Mouse (Mus musculus) cerebellum, postnatal 14 days (tissue): ENCODE measurements around the gene Pcna.
"Not testable (repeated sequence)": the region's sequence is repeated elsewhere in the genome, so short reads cannot be mapped to it uniquely, and the experiment has no call there.

Source experiments
- DNase-seq, 2 experiments: peaks; one replicate each; pipeline ENCODE4 v3.0.0; 2021; ENCODE audit warnings: mixed read lengths in 2 of 2

Pcna gene

DNA sequence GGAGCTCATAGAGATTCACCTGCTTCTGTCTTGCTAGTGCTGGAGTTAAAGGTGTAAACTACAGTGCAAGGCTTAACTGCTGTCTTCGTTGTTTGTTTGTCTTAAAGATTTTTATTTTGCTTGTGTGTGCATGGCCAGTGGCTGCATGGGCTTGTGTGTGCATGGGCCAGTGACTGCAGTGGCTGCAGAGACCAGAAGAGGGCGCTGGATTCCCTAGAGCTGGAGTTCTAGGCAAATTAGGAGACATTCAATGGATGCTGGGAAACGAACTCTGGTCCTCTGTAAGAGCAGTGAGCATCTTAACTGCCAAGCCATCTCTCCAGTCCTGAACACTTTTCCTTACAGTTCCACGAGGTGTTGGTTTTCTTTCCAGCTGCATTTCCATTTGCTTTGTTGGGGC lies 22.4 kb upstream of the Pcna start:
- DNase-seq: no peak

DNA sequence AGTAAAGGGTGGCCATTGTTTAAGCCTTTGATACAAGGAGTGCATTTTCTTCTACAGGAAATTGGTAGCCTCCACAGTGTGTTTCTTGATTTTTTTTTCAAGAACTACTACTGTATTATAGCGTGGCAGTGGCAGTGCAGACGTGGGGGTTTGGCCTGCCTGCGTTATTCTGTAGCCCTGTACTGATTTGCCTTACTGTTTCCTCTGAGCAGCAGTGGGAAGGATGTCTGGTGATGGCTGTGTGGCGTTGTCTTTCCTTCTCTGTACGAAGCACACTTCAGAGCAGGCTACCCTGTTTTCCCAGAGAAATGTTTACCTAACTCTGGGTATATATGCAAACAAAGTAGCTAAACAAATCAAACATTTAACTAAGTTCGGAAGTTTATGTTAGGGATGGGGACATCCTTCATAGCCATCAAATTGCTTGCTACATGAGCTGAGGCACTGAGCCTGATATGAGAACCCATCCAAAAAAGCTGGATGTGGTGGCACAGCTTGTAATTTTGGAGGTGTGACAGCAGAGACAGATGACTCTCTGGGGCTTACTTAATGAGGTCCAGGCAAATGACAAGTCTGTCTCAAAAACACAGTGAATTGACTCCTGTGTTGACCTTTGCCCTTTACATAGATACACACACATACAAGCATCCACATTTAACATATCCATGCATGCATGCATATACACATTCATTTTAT lies 19.7 kb upstream of the Pcna start:
- no peak for DNase-seq

GRCm38 (mm10) chr2:132270331-132270951 lies 17.3 kb upstream of the Pcna start:
- no peak for DNase-seq

DNA sequence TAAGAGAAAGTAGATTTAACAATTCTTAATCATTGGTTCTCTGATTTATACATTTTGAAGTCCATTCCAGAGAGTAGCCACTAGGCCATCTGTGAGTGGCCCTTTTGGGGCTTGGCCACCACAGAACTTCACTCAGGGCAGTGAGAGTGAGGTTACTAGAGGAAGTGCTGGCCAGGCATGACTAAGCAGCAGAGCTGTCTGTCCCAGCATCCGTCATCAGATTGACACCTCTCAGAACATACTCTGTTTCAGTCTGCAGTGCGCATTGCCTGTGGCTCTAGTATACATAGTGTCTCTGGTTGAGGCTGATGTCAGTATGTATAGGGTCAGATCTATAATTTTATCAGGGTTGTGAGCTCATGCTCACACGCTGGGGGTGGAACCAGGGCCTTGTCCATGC lies 16.1 kb upstream of the Pcna start:
- DNase-seq: no peak

DNA sequence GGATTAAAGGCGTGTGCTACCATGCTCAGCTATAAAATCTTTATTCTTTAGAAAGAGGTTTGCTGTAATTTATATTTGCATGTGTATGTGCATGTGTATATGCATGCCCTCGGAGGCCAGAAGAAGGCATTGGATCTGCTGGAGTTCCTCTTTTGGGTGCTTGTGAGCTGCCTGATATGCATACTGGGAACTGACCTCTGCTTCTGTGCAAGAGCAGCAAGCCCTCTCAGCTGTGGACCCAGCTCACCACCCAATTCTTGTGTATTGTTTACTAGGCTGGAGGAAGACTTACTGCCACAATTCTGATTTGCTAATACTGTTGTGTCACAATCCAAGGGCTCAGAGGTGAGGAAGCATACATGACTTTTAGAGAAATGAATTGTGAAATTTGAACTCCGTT lies 13.0 kb upstream of the Pcna start:
- no peak for DNase-seq

GRCm38 (mm10) chr2:132265196-132265595 lies 12.1 kb upstream of the Pcna start:
- DNase-seq: no peak

DNA sequence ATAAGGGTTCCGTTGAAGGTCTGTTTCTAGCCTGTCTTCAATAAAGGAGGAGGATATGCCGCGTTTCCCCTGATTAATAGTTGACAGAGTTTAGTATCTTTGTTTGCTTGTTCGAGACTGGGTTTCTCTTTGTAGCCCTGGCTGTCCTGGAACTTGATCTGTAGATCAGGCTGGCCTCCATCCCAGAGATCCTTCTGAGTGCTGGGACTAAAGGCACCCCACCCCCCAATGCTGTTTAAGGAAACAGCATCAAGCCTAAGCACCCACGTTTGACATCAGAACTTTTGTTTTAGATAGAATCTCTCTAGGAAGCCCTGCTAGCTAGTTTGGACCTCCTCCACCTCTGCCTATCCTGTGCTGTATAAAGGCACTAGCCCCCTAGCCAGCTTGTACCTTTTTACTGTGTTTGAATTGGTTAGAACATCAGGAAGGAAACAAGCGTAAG lies 11.2 kb upstream of the Pcna start:
- DNase-seq: no peak

GRCm38 (mm10) chr2:132263421-132264265 lies 10.5 kb upstream of the Pcna start:
- peak; percentile 56 to 59 for DNase-seq

DNA sequence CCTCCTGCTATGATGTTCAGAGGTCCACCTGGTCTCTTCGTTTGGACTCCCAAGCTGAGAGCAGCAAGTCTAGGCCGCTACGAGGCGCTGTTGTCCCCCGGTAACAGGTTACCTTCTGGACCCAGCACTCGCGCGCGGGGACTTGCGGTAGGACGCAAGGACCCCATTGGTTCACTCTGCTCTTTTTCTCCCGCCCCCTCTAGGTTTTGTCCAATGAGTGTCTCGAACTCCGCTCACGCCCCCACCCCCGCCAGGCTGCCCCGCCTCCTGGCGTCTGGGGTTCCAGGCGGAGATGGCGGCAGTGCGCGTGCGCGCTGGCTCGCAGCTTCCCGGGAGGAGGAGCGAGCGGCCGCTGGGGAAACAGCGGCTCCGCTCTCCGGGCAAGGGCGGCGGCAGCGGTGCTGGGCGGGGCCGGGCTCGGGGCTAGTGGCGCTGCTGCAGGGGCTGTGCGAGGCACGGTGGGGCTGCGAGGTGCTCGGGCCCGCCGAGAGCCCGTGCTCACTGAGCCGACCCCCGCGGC lies 9.8 kb upstream of the Pcna start, which contains the start of gene Cds2:
TSS of gene Cds2 (plus strand) at position 270 of the 520 bp plus-strand sequence.
- DNase-seq: peak; percentile 99

- DNase-seq: no peak
These were observed 9.1 kb upstream of the Pcna start for GRCm38 (mm10) chr2:132262175-132262574.

DNA sequence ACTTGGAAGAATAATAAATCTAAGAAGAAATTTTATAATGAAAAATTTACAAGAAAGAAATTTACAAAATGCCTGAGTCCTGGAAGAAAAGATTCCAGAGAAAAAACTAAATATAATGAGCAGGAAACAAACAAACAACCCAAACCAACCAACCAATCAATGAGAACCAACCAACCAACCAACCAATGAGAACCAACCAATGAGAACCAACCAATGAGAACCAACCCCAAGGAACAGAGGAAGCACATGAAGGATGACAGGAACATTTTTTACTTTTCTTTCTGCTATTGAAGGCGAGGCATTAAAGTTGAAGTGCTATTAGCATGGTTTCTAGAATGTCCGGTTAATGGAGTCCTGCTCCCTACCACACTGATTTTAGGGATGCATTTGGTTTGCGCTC lies 7.5 kb upstream of the Pcna start:
- DNase-seq: no peak

- DNase-seq: no peak
These were observed 4.4 kb upstream of the Pcna start for GRCm38 (mm10) chr2:132257350-132258068.

GRCm38 (mm10) chr2:132253603-132254002 lies 489 bp upstream of the Pcna start:
- no peak for DNase-seq

GRCm38 (mm10) chr2:132251911-132252310 lies 1.2 kb downstream of the Pcna start:
- DNase-seq: no peak

DNA sequence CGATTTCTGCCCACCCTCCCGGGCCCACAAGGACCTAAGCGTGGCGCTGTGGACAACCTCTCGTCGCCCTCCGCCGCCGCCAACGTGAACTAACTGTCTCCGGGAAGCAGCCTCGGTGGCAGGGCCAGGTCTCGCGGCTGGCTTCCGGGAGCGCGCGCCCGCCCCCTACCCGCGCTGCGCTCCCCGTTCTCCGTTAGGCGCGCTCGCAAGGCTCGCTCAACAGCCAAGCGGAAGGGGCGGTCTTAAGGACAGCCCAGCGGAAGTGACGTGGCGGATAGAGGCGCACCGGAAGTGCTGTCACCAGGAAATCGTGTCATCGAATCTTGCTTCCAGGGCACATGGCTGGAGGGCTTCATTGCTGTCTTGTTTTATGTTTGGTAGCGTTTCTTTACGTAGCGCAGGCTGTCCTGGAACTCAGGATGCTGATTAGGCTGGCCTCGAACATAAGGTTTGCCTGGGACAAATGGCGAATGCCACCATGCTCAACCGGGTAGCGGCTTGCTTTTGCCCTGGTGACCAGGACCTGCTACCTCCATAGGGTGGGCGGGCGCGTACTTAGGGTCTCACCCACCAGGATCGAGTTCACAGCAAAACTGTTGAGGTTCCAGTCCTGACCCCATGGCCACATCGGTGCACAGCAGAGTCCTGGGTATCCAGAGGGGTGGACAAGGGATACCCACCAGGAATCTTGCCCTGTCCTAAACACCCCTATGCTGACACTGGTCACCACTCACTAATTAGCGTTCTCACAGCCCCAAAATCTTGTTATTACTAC lies 5.4 kb downstream of the Pcna start, which contains the start of gene Tmem230:
TSS of gene Tmem230 (minus strand) at position 269 of the 775 bp plus-strand sequence.
- peak; percentile 95 to 96 for DNase-seq

- DNase-seq: no peak
These were observed 9.7 kb downstream of the Pcna start for GRCm38 (mm10) chr2:132243370-132243769.

- DNase-seq: peak; percentile 84 to 89
These were observed 12.7 kb downstream of the Pcna start for GRCm38 (mm10) chr2:132240457-132240856.

GRCm38 (mm10) chr2:132239434-132239833 lies 13.7 kb downstream of the Pcna start:
- not testable (repeated sequence) for DNase-seq

GRCm38 (mm10) chr2:132235975-132236374 lies 17.1 kb downstream of the Pcna start:
- no peak for DNase-seq

DNA sequence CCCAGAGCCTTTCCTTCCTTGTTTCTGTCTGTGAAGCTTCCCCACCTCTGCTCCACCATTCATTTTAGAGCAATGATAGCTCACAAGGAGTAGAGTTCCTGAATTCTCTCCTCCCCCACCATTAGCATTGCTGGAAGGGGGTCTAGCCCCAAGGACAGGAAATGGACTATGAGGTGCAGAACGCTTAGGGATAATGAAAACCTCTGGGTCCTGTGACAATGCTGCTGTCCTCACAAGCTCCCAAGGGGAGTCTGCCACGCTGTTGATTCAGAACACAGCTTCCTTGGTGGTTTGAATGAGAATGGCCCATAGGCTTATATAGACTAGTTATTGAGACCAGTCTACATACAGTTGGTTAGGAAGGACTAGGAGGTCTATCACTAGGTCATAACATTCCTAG lies 17.8 kb downstream of the Pcna start:
- no peak for DNase-seq

- DNase-seq: no peak
These were observed 18.9 kb downstream of the Pcna start for GRCm38 (mm10) chr2:132233985-132234765.
